Mouse (Mus musculus) lung, postnatal 25 days (tissue): ENCODE results near the gene Gm7137.
"Not testable (repeated sequence)": the region's sequence is repeated elsewhere in the genome, so short reads cannot be mapped to it uniquely, and the experiment has no call there.

ENCODE experiments used
- DNase-seq: peaks from one replicate; pipeline ENCODE4 v3.0.0; 2022; ENCODE audit warnings: low spot score

Gm7137 gene

DNA sequence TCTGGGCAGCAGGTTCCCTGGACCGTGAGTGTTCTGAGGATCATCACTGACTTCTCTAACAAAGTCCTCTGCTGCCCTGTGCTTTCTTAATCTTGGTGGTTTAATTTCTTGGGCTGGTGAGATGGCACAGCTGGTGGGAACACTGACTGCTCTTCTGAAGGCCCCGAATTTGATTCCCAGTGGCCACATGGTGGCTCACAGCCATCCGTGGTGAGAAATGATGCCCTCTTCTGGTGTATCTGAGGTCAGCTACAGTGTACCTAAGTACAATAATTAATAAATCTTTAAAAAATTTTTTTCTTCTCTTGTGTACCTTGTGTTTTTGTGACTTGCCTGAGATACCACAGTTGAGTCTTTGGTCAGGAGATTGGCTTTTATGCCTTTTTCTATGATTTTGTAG lies 35.7 kb downstream of the Gm7137 start:
- DNase-seq, result not testable (repeated sequence)

DNA sequence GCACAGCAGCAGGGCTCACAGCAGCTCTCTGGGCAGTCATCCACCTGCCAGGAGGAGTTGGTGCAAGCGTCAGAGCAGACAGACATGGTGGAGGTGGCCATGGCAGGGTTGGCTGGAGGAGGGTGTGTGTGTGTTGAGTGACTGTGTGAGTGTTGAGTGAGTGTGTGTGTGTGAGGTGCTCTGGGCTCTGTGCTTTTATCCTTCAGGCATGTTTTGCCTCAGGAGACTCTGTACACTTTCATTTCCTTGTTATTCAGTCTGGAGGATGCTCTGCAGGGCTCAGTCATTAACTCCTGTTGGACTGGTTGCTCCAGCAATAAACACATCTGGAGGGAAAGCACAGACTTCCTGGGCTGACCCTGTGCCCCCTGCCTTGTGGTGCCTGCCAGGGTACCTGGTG lies 36.7 kb downstream of the Gm7137 start, which contains the start of gene Gm9736:
Gene Gm9736, minus strand, starts transcription at position 101 of the 400 bp plus-strand sequence.
- not testable (repeated sequence) for DNase-seq

DNA sequence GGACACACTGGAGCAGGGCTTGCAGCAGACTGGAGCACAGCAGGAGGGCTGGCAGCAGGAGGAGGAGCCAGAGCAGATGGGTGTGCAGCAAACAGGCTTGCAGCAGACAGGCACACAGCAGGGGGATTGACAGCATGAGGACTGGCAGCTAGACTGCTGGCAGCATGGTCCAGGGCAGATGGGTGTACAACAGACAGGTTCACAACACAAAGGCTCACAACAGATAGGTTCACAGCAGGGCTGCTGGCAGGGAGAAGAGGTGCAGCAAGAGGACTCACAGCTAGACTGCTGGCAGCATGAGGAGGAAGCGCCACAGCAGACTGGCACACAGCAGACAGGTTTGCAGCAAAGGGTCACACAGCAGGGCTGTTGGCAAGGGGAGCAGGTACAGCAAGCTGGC lies 37.3 kb downstream of the Gm7137 start:
- not testable (repeated sequence) for DNase-seq

DNA sequence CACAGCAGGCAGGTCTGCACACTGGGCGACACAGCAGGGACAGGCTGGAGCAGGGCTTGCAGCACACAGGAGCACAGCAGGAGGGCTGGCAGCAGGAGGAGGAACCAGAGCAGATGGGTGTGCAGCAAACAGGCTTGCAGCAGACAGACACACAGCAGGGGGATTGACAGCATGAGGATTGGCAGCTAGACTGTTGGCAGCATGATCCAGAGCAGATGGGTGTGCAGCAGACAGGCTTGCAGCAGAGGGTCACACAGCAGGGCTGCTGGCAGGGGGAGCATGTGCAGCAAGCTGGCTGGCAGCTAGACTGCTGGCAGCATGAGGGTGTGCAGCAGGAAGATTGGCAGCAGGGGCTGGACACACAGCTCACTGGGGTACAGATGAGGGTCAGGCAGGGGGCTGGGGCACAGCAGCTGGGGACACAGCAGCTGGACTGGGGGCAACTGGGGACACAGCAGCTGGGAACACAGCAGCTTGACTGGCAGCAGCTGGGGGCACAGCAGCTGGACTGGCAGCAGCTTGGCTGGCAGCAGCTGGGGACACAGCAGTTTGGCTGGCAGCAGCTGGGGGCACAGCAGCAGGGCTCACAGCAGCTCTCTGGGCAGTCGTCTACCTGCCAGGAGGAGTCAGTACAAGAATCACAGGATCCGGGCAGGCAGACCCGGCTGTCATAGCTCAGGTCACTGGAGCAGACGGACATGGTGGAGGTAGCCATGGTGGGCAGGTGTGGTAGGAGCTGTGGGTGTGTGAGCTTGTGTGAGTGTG lies 45.9 kb downstream of the Gm7137 start, which contains the start of gene Gm18596:
Gene Gm18596, minus strand, starts transcription at position 715 of the 765 bp plus-strand sequence.
- DNase-seq, result not testable (repeated sequence)

DNA sequence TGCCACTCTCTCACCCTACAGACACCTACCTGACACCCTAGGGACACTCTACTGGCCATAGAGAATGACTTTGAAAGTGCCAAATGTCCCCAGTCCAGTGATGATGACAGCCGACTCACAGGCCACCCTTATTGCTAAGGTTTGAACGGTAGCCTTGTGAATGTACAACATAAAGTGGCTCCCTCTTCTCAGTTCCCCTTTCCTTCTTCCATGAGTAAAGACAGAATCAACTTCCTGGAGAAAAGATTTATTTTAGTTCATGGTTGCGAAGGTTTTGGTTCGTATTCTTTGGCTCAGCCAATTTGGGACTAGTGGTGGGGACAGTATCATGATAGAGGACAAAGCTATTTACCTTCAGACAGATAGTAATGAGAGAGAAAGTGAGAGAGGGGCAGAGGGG lies 49.1 kb downstream of the Gm7137 start:
- no peak for DNase-seq
